Mouse (Mus musculus): ENCODE measurements around the gene Prss22. TPM values are rescaled to one million over a fixed set of nuclear protein-coding genes. Genes with fewer than 3 reads are reported as not detected.
A peak's percentile ranks its signal among the peaks of the same experiment; 100 is the strongest.

The Prss22 gene
- polyA plus RNA-seq, 2 experiments: not detected

GRCm38 (mm10) chr17:24037360-24037759 is 39.5 kb upstream of the Prss22 start:
- Histone ChIP-seq H3K9me3 (ENCODE audit: control insufficient read depth, low read length) (no peaks in the 10 kb centered on the region), H3K4me2 (ENCODE audit: low read depth) (no peak overlapping the region), H3K9ac (replicated peaks) (no peak overlapping the region), H3K27ac (no peak overlapping the region), H3K4me3 (ENCODE audit: insufficient read depth in 1 of 2, low read depth in 2 of 2, low read length in 2 of 2) (no peak overlapping the region), H3K4me1 (replicated peaks; ENCODE audit: control insufficient read depth in 2 of 2, insufficient read depth in 2 of 2, low read length in 1 of 2) (no peaks in the 10 kb centered on the region), H3K36me3 (replicated peaks; ENCODE audit: control insufficient read depth, insufficient read depth, low read depth) (no peaks in the 10 kb centered on the region), H3K27me3 (ENCODE audit: control insufficient read depth, insufficient read depth, low read length) (no peaks in the 10 kb centered on the region)
- TF ChIP-seq CTCF (IDR thresholded peaks at IDR 0.05; ENCODE audit: low read depth) (no peak), EP300 (IDR thresholded peaks at IDR 0.05; ENCODE audit: low read depth) (no peak)
- DNase-seq (ENCODE audit: low read depth in 3 of 3, low spot score in 3 of 3) (no peak), ATAC-seq (ENCODE audit: insufficient read depth) (no peak)
- WGBS (ENCODE audit: insufficient replicate concordance): 30% methylated on average over 13 of the region's 13 CpGs

- WGBS (ENCODE audit: insufficient replicate concordance): 34% methylated on average over 6 of the region's 6 CpGs
- no peak overlapping the region for H3K4me2 ChIP-seq (ENCODE audit: low read depth)
- H3K36me3 ChIP-seq (replicated peaks; ENCODE audit: control insufficient read depth, insufficient read depth, low read depth): no peaks in the 10 kb centered on the region
- H3K27me3 ChIP-seq (ENCODE audit: control insufficient read depth, insufficient read depth, low read length): no peaks in the 10 kb centered on the region
- H3K4me3 ChIP-seq (ENCODE audit: insufficient read depth in 1 of 2, low read depth in 2 of 2, low read length in 2 of 2): no peak overlapping the region
- H3K27ac ChIP-seq: no peak overlapping the region
- TF ChIP-seq CTCF (IDR thresholded peaks at IDR 0.05; ENCODE audit: low read depth) (peak; percentile 35; the same call in 1 of the 2 replicates), EP300 (IDR thresholded peaks at IDR 0.05; ENCODE audit: low read depth) (no peak)
- ATAC-seq (ENCODE audit: insufficient read depth): no peak
- H3K9me3 ChIP-seq (ENCODE audit: control insufficient read depth, low read length): no peaks in the 10 kb centered on the region
- no peak for DNase-seq (ENCODE audit: low read depth in 3 of 3, low spot score in 3 of 3)
- no peaks in the 10 kb centered on the region for H3K4me1 ChIP-seq (replicated peaks; ENCODE audit: control insufficient read depth in 2 of 2, insufficient read depth in 2 of 2, low read length in 1 of 2)
- no peak overlapping the region for H3K9ac ChIP-seq (replicated peaks)
Observed at GRCm38 (mm10) chr17:24036954-24037353, 39.1 kb upstream of the Prss22 start.

GRCm38 (mm10) chr17:24035087-24035486 is 37.2 kb upstream of the Prss22 start:
- H3K4me2 ChIP-seq (ENCODE audit: low read depth): no peak overlapping the region
- H3K9me3 ChIP-seq (ENCODE audit: control insufficient read depth, low read length): no peaks in the 10 kb centered on the region
- H3K4me1 ChIP-seq (replicated peaks; ENCODE audit: control insufficient read depth in 2 of 2, insufficient read depth in 2 of 2, low read length in 1 of 2): no peaks in the 10 kb centered on the region
- TF ChIP-seq CTCF (IDR thresholded peaks at IDR 0.05; ENCODE audit: low read depth) (no peak), EP300 (IDR thresholded peaks at IDR 0.05; ENCODE audit: low read depth) (no peak)
- WGBS (ENCODE audit: insufficient replicate concordance): 53% methylated on average over 7 of the region's 7 CpGs
- no peak overlapping the region for H3K4me3 ChIP-seq (ENCODE audit: insufficient read depth in 1 of 2, low read depth in 2 of 2, low read length in 2 of 2)
- no peak overlapping the region for H3K27ac ChIP-seq
- no peaks in the 10 kb centered on the region for H3K27me3 ChIP-seq (ENCODE audit: control insufficient read depth, insufficient read depth, low read length)
- ATAC-seq (ENCODE audit: insufficient read depth) (no peak), DNase-seq (ENCODE audit: low read depth in 3 of 3, low spot score in 3 of 3) (no peak)
- no peak overlapping the region for H3K9ac ChIP-seq (replicated peaks)
- H3K36me3 ChIP-seq (replicated peaks; ENCODE audit: control insufficient read depth, insufficient read depth, low read depth): no peaks in the 10 kb centered on the region

GRCm38 (mm10) chr17:24030551-24030950 is 32.7 kb upstream of the Prss22 start:
- 64% methylated on average over 22 of the region's 22 CpGs for WGBS (ENCODE audit: insufficient replicate concordance)
- no peak for DNase-seq (ENCODE audit: low read depth in 3 of 3, low spot score in 3 of 3)
- ATAC-seq (ENCODE audit: insufficient read depth): no peak

GRCm38 (mm10) chr17:24029477-24029876 is 31.6 kb upstream of the Prss22 start:
- DNase-seq (ENCODE audit: low read depth in 3 of 3, low spot score in 3 of 3): no peak
- H3K27me3 ChIP-seq (ENCODE audit: control insufficient read depth, insufficient read depth, low read length): no peaks in the 10 kb centered on the region
- no peaks in the 10 kb centered on the region for H3K36me3 ChIP-seq (replicated peaks; ENCODE audit: control insufficient read depth, insufficient read depth, low read depth)
- WGBS (ENCODE audit: insufficient replicate concordance): 52% methylated on average over 7 of the region's 7 CpGs
- no peak overlapping the region for H3K4me3 ChIP-seq (ENCODE audit: insufficient read depth in 1 of 2, low read depth in 2 of 2, low read length in 2 of 2)
- H3K27ac ChIP-seq: no peak overlapping the region
- no peaks in the 10 kb centered on the region for H3K9me3 ChIP-seq (ENCODE audit: control insufficient read depth, low read length)
- H3K4me1 ChIP-seq (replicated peaks; ENCODE audit: control insufficient read depth in 2 of 2, insufficient read depth in 2 of 2, low read length in 1 of 2): no peaks in the 10 kb centered on the region
- ATAC-seq (ENCODE audit: insufficient read depth): no peak
- H3K4me2 ChIP-seq (ENCODE audit: low read depth): no peak overlapping the region
- H3K9ac ChIP-seq (replicated peaks): no peak overlapping the region
- no peak for TF ChIP-seq EP300 (IDR thresholded peaks at IDR 0.05; ENCODE audit: low read depth)

More at GRCm38 (mm10) chr17:24030551-24030950, 32.7 kb upstream of the Prss22 start:
- H3K4me1 ChIP-seq (replicated peaks; ENCODE audit: control insufficient read depth in 2 of 2, insufficient read depth in 2 of 2, low read length in 1 of 2): no peaks in the 10 kb centered on the region
- H3K9me3 ChIP-seq (ENCODE audit: control insufficient read depth, low read length): no peaks in the 10 kb centered on the region
- no peaks in the 10 kb centered on the region for H3K27me3 ChIP-seq (ENCODE audit: control insufficient read depth, insufficient read depth, low read length)
- no peak overlapping the region for H3K4me2 ChIP-seq (ENCODE audit: low read depth)
- no peak overlapping the region for H3K9ac ChIP-seq (replicated peaks)
- no peak overlapping the region for H3K27ac ChIP-seq
- H3K4me3 ChIP-seq (ENCODE audit: insufficient read depth in 1 of 2, low read depth in 2 of 2, low read length in 2 of 2): no peak overlapping the region
- TF ChIP-seq CTCF (IDR thresholded peaks at IDR 0.05; ENCODE audit: low read depth) (no peak), EP300 (IDR thresholded peaks at IDR 0.05; ENCODE audit: low read depth) (no peak)
- no peaks in the 10 kb centered on the region for H3K36me3 ChIP-seq (replicated peaks; ENCODE audit: control insufficient read depth, insufficient read depth, low read depth)

All from liver, embryonic 14.5 days (tissue).